Mouse (Mus musculus) heart, postnatal 10 days (tissue): ENCODE results near the gene Olfr513. TPM values are rescaled to one million over a fixed set of nuclear protein-coding genes. Genes with fewer than 3 reads are reported as not detected.

Source experiments
- DNase-seq, 2 experiments: peaks; one replicate each; pipeline ENCODE4 v3.0.0; 2021
- intact Hi-C: fragments of 180-260 bp; cut with DNase I; formaldehyde crosslinking; loops from one replicate; pipeline ENCODE4 v1.15.1; 2025
- total RNA-seq, 2 experiments: library from RNA; stranded (reverse); gene quantifications; 2 replicates each; pipeline ENCODE4 v1.2.3; 2021

Olfr513 gene
- total RNA-seq = not detected

DNA sequence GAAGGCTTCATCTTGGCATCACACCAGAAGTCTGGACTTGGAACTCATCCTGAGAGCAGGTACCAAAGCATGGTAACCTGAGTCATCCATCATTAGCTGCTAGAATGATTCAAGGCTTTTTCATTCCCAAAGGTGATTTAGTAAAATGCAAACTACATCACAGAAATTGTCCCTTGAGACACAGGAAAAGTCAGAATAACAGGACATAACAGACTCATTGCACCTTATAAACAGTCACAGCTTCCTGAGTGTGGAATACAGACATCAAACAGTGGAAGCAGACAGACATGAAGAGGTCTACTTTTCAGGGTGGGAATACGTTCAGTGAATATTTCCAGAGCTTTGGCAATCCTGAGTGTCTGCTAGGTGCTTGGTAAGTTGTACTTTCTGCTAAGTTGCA is at the start of gene Olfr513:
Gene Olfr513 (plus strand): TSS at position 301 of the 400 bp plus-strand sequence.
- intact Hi-C loops = no loop called here
- DNase-seq = no peak

DNA sequence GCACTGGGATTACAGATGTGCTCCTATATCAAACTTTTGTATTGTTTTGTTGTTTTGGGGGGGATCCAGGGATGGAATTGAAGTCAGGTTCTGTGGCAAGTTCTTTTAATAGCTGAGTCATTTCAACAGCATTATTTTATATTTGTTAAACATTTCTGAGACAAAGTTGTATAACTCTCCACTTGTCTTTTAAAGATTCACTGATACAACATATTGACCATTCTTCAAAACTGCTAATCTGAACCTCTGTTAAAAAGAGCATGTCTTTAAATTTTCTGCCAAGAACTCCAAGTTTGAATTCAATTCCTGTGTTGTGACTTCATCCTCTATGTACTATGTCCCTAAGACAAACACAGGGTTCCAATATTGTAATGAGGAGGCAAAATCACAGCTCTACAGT is 37.8 kb upstream of the Olfr513 start, which contains the start of gene Olfr512:
Gene Olfr512 (plus strand): TSS at position 301 of the 400 bp plus-strand sequence.
- intact Hi-C loops = no loop called here
- DNase-seq = no peak

DNA sequence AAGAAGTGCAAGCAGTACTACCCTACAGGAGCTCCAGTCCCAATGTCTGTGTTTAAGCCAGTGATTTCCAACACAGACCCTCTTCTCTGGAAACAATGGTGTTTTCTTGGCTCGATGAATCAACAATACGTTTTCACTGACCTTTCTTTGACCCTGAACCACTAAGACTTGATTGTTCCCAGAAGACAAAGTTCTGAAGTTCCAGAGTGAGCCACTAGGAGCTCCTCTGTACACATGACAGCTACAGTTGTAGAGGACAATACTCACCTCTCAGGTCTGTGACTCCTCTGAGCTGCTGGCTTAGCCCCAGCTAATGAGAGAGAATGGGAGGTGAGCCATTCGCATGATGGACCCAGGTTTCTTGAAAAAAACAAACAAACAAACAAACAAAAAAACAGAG is 9.6 kb downstream of the Olfr513 start:
- intact Hi-C loops = no loop called here
- no peak for DNase-seq

DNA sequence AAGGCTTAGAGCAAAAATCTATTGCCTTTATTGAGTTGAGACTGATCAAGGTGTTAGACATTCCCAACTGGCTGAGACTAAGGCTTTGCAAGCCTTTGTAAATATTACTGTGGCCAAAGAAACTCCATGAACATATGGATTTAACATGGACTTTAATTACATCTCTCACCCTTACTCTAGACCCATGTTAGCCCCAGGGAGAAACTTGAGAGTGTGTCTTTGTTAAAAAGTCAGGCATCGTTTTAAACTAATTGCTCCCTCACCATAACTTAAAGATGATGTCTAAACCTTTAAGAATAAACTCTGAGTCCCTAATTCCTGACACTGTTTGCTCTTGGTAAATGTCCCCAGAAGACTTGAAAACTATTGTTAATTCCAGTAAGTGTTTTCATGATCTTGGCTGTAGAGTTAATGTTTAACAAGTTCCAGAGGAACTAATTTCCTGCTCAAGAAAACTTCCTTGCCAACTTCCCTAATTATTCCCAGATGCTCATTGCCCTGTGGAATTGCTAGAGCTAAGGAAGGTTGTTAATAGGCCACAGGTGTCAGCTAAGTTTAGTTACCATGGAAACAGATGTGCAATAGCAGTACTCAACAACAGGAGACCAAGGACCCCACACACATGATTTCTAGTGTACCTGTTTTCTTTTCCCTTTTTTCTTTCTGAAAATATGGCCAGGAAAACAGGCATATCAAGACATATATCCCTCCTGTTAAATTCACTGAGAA is 46.6 kb downstream of the Olfr513 start:
- intact Hi-C loops = no loop called here
- no peak for DNase-seq

Other genes with a start within 250 kb of the Olfr513 start
- not detected for gene Olfr502, start 225.9 kb upstream of the Olfr513 start, total RNA-seq
- gene Olfr503, start 206.4 kb upstream of the Olfr513 start, total RNA-seq = not detected
- not detected for gene Olfr504, start 185.2 kb upstream of the Olfr513 start, total RNA-seq
- not detected for gene Olfr506, start 140.2 kb upstream of the Olfr513 start, total RNA-seq
- not detected for gene Olfr507, start 129.2 kb upstream of the Olfr513 start, total RNA-seq
- gene Olfr508, start 121.0 kb upstream of the Olfr513 start, total RNA-seq = not detected
- not detected for gene Olfr509, start 99.1 kb upstream of the Olfr513 start, total RNA-seq
- gene Olfr510, start 84.6 kb upstream of the Olfr513 start, total RNA-seq = not detected
- gene Olfr512, start 37.7 kb upstream of the Olfr513 start, total RNA-seq = not detected
- gene Olfr514, start 75.0 kb downstream of the Olfr513 start, total RNA-seq = not detected
- not detected for gene Olfr516, start 99.6 kb downstream of the Olfr513 start, total RNA-seq
- not detected for gene Olfr517, start 121.4 kb downstream of the Olfr513 start, total RNA-seq
- not detected for gene Olfr518, start 134.0 kb downstream of the Olfr513 start, total RNA-seq
- not detected for gene Olfr519, start 143.4 kb downstream of the Olfr513 start, total RNA-seq
- 10 to 100 TPM; 13.7 to 19.5 TPM for gene Nlrp10, start 179.2 kb downstream of the Olfr513 start, total RNA-seq
- 100 to 1,000 TPM; 112 to 117 TPM for gene Eif3f, start 183.4 kb downstream of the Olfr513 start, total RNA-seq
- gene Tub, start 199.4 kb downstream of the Olfr513 start, total RNA-seq = under 1 TPM; 0.50 to 0.53 TPM